Mouse (Mus musculus) layer of hippocampus, adult 18-20 months (tissue): ENCODE data around the gene Npc2. TPM values are rescaled to one million over a fixed set of nuclear protein-coding genes. Genes with fewer than 3 reads are reported as not detected.

Source experiments
- DNase-seq, 2 experiments: peaks; one replicate each; pipeline ENCODE4 v3.0.0; 2022; ENCODE audit warnings: low spot score in 2 of 2
- long read RNA-seq: library from polyadenylated mRNA; stranded (forward); transcript quantifications from one replicate; pipeline ENCODE4 v2.0.0, GENCODE M21; 2021
- total RNA-seq, 2 experiments: library from RNA; stranded (reverse); gene quantifications; 2 replicates each; pipeline ENCODE4 v1.2.3; 2021

Gene Npc2
- total RNA-seq, result 10 to 100 TPM; 27.2 to 28.9 TPM
- long read RNA-seq, transcript Npc2-201 (4 exons, 3,299 nt), result major isoform, 42 of 43 reads
- long read RNA-seq, partial matches to known transcripts, result 0 of 43 reads
- long read RNA-seq, other reads (novel, unspliced or antisense), result 1 of 43 reads

DNA sequence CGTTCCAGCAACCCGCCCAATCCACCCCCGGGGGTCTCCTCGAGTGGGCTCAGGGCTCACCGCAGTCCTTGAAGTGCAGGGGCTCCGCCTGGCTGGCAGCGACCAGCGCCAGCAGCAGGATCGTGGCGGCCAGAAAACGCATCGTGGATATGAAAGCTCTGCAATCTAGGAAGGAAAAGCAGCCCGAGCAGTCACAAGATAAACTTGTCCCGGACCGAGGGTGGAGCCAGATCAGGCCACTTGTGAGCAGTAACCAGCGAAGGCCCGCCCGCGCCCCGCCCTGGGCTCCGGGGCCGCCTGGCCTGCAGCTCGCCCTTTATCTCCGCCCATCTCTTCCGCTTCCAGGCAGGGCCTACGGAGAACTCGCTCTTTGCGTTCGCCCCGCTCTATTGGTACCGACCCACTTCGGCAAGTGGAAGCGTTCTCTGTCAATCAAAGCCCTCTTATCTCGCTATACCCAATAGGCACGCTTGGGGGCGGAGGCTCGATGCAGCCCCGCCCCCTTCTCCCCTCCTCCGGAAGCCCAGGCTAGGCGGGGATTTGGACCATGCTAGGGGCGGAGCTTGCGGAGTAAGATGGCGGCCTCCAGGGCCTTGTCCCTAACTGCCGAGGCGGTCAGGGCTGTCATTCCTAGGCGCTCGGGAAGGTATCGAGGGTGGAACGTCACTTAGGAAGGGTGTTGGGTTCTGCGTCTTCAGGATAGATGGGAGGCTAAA is at the start of gene Npc2, which contains the start of gene Isca2:
TSS of gene Npc2 (minus strand) at position 427 of the 716 bp plus-strand sequence.
TSS of gene Isca2 (plus strand) at position 526 of the 716 bp plus-strand sequence.
- DNase-seq, result peak; percentile 97 to 98

DNA sequence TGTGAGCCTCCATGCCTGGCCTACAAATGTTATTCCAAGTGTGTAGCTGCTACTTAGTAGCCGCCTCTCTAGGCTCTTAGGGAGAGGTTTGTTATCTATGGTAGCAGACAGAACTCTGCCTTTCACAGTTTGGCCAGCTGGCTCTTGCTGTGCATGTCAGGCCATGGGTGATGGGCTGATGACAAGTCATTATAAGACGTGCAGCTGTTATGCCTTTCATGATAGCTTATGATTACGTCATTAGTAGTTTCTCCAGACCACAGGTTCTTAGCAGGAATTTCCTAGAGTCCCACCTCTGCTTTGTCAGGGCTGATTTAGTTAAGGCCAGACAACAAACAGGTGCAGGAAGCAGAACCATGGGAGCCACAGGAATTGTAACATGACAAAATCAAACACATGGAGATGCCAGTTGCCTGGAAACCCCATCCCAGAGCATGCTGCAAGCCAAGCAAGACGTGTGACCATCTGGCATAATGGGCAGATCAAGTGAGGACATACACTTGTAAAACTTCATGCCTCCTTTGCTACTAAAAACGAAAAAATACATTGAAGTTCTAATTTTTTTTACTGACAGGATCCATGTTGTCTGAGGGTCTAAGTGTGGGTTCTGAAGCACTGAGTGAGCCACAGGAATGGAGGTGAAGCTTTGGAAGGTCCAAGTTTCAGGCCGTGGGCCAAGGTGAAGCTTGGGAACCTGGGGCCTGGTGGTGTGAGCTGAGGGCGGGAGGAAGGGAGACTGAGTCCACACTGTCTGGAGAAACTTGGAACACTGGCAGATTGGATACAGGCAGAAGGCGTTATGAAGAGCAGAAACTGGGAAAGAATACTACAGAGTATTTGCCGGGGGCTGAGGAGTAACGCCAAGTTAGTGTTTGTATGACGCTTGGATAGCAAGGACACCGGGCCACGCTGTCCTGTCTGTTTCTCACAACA is 46.5 kb upstream of the Npc2 start:
- peak; percentile 50 to 74 for DNase-seq

DNA sequence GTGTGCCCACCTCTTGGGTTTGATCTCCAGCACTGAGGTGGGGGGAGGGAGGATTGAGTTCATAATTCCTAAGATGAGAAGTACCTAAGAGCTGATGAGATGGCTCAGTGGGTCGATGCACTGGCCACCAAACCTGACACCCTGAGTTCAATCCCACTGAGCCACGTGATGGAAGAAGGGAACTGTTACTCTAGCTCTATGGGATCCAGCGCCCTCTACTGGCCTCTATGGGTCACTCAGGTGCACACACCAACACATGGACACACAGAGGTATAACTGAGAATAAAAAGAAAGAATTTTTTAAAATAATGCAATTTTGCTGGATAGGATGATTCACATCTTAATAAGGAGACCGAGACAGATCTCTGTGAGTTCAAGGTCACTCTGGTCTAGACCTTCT is 45.5 kb upstream of the Npc2 start:
- no peak for DNase-seq

DNA sequence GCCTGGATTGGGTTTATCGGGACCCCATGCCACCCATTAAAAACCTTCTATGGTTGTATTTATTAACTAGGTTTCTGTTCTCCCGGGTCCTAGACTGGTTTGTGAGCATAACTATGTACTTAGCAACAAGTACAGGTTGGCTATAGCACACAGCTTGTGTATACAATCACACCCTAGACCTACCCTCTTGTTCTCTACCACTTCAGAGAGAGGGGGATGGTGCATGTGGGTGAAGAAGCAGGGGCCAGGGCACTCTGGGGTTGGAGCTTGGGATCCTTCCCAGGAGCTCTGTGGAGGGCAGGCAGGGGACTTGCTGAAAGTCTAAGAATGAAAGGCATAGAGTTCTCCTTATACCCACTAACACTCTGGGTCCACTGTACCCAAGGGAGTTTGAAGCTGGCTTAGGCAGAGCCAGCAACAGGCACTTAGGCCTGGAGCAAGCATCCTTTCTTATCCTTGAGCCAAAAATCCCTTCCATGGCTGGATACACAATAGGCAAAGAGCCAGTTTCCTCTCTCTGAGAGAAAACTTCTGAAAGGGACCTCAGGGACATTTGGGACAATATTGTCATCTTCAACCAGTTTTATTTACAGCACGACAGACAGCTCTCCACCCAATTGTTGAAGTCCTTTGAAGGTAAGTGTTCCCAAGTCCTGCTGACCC is 41.8 kb upstream of the Npc2 start:
- DNase-seq, result no peak

DNA sequence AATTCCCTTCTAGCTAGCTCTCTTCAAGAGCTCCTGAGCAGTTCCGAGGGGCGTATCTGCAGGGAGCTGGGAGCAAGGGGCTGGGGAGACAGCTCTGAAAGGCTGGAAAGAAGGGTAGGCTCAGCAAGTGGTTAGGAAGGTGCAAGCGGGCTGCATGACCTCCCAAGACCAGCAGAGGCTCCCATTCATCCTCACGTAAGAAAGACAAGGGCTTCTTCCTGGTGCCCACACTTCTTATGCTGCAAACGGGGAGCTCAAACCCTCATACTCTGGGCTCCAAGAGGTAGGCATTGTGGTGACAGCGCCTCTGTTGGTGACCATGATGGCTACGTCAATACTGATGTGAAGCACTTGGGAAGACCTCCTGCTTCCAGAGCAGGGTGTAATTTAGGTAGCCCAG is 40.8 kb upstream of the Npc2 start:
- no peak for DNase-seq

DNA sequence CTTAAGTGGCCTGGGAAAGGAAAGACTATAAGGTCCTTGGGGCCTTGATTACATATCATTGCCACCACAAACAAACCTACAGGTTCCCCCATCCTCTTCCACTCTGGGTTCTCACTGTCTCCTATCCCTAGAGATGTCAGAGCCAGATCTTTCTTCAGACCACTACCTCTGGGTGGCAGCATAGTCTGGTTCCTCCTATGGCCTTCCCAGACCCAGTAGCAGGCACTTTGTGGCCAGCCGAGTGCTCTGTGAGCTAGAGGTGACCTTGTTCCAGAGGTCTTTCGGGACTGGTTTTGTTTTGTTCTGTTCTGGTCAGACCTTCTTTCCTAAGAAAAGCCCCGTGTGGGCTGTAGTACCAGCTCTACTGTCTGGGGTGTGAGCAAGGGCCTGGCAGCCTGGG is 39.1 kb upstream of the Npc2 start:
- DNase-seq, result no peak

DNA sequence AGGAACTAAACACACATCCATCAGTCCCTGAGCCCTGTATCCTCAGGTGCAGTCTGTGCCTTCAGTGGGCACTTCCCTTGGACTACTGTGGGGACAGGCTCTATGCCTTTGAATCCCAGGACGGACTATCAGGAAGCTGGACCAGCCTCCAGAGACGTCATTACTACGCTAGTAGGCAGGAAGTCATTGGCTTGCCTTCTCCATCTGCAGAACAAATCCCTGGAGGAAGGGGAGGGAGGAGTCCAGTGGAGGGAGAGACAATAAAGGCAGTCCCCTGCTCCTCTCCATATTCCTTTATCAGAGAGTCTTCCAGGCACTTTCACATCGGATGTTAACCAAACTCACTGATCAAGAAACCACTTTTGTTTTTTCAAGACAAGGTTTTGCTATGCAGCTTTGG is 38.6 kb upstream of the Npc2 start:
- DNase-seq, result no peak

DNA sequence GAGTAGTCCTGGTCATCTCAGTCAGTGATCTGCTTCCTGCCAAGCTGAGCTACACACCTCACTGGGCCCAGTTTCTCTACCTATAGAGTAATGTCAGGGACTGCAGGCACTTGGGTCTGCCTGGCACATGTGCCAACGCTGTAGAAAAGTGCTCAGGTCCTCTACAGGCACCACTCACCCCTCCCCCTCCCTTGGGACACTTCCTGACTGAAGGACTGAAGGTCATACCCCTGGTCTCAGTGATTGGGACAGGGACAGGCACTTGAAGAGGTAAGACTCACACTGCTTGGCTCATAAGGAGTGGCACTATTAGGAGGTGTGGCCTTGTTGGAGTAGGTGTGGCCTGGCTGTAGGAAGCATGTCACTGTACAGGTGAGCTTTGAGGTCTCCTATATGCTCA is 37.9 kb upstream of the Npc2 start:
- no peak for DNase-seq

DNA sequence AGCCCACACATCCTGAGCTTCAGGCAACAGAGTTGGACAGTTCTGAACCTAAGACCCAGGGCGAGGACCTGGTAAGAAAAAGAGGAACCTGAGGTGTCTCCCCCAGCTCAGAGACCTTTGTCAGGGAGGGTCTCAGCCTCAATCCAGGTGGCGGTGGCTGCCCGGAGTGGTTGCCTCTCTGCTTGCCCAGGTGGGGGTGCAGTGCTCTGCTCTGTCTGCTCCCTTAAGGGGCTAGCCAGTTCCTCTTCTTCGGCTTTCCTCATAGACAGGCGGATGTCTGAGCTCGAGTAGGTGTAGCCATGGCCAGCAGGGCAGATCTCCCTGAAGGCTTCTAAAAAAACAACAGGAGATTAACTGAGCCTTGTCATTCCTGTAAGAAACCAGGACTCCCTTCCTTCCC is 36.1 kb upstream of the Npc2 start:
- no peak for DNase-seq

DNA sequence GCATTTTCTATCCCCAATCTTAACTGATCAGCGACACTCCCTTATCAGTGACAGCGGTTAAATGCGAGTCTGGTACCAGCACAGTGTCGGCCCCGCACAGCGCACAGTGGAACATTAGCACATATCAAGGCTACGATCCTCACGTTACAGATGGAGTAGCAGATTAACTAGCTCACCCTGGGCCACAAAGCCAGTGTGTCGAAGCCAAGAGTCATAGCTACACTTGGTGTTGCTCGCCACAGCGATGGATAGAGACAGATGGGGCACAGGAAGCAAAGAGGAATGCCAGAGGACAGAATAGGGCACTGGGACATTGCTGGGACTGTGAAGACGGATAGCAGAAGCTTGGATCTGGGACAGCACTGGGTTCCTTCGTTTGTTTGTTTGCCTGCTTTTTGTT is 34.4 kb upstream of the Npc2 start:
- DNase-seq, result no peak

DNA sequence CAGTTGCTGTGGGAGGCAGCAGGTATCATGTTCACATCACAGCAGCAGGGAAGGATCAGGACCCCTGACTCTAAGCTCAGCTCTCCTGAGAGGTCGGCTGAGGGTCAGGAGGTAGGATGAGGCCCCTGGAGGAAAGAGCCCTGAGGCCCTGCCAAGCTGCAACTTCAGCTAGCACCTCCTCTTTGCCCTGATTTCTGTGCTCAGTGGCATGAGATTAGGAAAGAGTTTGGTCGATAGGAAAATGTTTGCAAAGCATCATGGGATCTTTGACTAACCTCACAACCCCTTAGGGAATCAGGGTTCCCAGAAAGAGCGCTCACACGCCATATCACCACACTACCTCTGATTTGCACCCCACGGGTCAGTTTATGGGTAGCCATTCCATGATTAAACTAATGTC is 33.8 kb upstream of the Npc2 start:
- no peak for DNase-seq

DNA sequence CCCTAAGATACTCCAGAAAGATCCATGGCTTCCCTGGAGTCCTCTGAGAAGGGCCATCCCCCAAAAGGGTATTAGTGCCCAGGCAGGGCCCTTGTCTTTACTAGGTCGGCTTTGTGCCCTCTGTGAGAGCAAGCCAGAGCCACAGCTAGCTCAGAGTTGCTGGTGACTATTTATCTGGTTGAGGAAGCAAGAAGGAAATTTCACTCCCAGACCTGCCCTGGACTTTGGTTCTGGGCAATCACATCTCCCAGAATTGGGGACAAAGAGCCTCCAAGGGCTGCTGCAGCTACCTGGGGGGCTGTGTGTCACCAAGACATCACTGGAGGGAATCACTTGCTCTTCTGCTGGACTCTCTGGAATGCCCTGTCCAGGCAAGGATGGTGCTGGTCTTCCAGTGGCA is 33.1 kb upstream of the Npc2 start:
- DNase-seq, result no peak

DNA sequence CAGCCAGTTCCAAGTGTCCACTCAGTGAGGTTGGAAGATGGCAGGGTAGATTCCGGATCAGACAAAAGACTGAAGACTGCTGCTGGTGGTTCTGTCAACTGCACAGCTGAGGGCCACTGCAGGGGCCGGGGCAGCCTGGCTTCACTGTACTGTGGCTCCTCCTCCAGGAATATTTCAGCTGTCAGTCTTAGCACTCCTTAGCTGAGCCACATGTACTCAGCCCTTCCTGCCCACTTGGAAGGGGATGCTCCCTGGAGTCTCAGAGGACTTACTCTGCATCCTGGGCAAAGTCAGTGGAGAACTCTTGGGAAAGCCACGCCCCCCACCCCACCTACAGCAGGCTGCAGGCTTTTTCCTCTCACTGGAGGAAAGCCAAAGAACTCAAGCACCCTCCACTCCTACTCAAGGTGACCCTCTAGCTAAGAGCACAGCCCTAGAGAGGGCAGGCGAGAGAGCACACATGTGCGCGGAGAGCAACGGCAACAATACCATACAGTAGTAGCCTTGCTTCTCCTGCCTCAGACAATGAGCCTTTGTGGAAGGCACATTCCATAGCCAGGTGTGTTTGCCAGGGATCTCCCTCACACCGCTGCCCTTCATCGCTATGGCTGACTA is 32.4 kb upstream of the Npc2 start:
- no peak for DNase-seq

DNA sequence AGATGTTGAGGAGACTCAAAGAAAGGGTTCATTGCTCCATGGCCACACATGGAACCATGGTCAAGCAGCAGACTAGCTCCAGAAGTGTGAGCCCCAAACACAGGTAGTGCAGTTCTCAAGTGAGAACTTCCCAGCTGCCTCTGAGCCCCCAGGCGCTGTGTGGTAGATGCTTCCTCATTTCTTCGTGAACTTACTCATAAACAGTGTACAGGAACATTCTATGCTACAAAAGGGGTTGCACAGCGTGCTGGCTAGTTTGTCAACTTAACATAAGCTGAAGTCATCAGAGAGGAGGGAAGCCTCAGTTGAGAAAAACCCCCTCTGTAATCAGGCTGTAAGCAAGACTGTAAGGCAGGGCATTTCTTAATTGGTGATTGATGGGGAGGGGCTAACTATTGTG is 29.7 kb upstream of the Npc2 start:
- no peak for DNase-seq

DNA sequence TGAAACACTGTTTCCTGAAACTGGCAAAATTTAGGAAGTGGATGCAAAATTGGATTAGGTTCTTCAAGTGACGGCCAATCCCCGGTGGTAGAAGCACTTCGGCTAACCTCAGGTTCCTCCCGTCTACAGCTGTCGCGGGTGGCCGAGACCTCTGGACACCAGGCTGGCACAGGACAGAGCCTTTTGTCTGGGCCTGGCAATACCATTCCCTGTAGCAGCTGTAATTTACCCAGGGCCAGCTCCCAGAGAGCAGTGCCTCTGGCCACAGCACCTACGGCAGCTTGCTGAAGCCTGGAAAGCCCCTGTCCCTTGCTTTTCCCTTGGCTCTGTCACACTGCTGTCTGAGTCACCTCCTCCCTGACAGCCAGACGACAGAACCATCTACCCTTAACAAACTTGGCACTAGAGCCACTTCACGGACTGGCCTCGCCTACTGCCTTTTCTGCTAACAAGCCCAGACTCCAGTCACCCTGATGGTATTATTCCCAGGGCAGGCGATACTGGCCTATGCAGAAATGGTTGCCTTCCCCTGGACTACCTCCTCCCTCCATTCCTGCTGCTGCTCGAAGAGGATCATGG is 28.7 kb upstream of the Npc2 start:
- DNase-seq, result no peak

DNA sequence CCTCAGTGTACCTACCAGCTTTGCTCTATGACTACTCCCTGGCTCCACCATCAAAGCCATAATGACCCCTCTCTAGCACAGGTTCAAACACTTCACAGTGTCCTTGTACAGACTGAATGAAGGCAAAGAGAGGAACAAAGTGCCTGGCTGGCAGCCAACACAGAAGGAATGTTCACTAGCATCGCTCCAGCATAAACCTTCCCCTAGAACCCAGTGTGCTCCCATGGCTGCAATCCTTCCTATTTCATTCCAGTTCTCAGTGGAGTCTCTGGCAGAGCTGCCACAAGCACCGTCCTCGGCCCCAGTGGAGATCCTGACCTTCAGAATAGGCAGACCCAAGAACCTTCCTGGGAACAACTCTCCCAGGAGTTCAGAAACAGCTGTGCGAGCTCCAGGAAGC is 27.5 kb upstream of the Npc2 start:
- no peak for DNase-seq

DNA sequence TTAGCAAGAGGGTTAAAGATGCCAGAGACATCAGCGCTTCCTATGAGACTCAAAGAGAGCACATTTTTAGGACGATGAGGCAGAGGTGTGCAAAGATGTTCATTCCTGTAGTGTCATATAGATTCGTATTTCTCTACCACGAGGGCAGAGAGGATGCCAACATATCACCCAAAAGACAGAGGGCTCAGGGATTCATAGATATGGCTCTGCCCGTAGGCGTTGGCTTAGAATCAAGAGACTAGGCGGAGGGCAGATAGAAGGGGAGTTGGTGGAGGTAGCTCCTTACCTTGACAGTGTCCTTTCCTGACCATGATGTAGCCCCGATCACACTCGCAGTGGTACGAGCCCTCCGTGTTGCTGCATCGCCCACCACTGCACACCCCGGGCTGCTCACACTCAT is 26.1 kb upstream of the Npc2 start:
- DNase-seq, result no peak

DNA sequence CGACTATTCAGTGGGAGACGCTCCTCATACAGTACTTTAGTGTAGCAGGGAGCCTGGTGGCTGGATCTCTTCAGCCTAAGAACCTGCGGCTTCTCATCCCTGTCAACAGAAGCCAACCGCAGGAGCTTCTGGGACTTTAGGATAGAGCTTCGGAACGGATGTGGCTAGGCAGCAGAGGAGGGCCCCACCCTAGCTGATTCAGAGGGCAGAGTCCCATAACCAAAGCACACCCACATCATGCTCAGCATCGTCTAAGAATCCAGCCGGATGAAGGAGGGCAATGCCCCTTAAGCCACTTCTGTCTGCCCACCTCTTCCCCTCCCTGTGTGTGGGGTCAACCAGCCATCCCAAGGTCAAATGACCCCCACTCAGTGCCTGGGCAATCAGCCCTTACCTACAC is 21.7 kb upstream of the Npc2 start:
- no peak for DNase-seq

DNA sequence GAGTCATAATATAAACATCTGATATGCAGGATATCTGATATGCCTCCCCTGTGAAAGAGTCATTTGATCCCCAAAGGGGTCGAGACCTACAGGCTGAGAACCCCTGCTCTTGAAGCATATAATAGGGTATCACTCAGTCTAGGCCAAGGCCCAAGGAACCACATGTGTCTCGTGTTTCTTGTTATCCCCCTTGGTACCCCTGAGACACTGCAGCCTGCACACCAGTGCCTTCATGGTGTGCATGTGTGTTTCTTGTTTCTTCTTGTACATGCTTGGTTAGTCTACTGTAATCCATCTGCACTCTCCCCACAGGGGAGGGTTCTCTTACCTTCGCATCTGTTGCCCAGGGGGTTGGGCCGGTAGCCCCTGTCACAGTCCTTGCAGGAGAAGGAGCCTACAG is 19.7 kb upstream of the Npc2 start:
- no peak for DNase-seq

DNA sequence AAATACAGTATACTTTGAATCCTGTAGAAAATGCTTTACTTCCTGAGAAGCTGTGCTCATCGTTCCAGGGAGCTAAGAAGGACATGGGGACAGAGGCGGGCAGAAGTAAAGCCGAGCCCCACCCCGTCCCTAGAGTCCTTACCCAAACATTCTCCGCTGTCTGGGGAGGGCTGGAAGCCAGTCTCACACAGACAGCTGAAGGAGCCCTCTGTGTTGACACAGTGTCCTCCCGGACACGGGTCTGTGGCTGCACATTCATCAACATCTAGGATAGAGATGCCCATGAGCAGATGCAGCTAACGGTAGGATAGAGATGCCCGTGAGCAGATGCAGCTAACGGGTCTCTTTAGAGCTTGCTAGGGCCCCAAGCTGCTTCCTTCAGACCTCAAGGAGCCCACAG is 17.9 kb upstream of the Npc2 start:
- no peak for DNase-seq

DNA sequence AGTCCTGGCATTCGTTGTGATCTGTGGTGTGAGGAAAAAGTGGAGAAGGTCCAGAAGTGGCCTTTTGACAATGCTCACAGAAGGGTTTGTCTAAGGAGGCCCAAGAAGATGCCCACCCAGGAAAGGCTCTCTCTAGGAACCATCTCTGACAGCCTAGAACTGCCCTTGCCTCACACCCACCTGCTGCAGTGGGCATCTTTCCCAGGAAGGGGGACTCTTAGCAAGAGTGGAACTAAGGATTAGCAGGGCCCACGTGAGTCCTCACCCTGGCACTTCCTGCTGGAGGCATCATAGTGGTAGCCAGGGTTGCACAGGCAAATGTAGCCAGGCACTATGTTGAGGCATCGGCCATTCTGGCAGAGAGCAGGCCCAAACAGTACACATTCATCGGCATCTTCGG is 13.1 kb upstream of the Npc2 start:
- no peak for DNase-seq
